Mouse (Mus musculus): ENCODE measurements around the gene Nhsl2.

GRCm38 (mm10) chrX:101993841-101994571, 144.8 kb downstream of the Nhsl2 start:
- TF ChIP-seq CTCF (IDR thresholded peaks at IDR 0.05; ENCODE audit: low read depth) (no peak), EP300 (IDR thresholded peaks at IDR 0.05; ENCODE audit: low read depth) (no peak)

Measured in liver, postnatal 0 days (tissue).